Mouse (Mus musculus) intestine, embryonic 14.5 days (tissue): ENCODE data around the gene 8030411F24Rik. TPM values are rescaled to one million over a fixed set of nuclear protein-coding genes. Genes with fewer than 3 reads are reported as not detected.
"Not testable (repeated sequence)": the region's sequence is repeated elsewhere in the genome, so short reads cannot be mapped to it uniquely, and the experiment has no call there.

Experiments
- ATAC-seq: fragments of 200-750 bp; cut with Nextera tagmentation; replicated peaks from 2 replicates; pipeline ENCODE4 v1.8.0; 2017; ENCODE audit warnings: low read depth, moderate number of reproducible peaks, moderate TSS enrichment, moderate library complexity; ENCODE audit not compliant: low FRiP score, low TSS enrichment
- DNase-seq: peaks from one replicate; pipeline ENCODE4 v3.0.0-alpha.2; 2018; ENCODE audit warnings: low spot score
- H3K27ac ChIP-seq: fragments of 300-500 bp; sonication (generic); 2 replicates; pipeline ENCODE4 v1.5.1; 2014; ENCODE audit warnings: low read depth, mild to moderate bottlenecking, control low read depth
- H3K27me3 ChIP-seq: fragments of 300-500 bp; sonication (generic); replicated peaks from 2 replicates; pipeline ENCODE4 v1.6.1; 2014; ENCODE audit warnings: low read length, control low read depth; ENCODE audit not compliant: control insufficient read depth, insufficient read depth
- H3K36me3 ChIP-seq: fragments of 300-500 bp; sonication (generic); 2 replicates; pipeline ENCODE4 v1.6.1; 2014; ENCODE audit warnings: low read length, control low read depth; ENCODE audit not compliant: control insufficient read depth, insufficient read depth
- H3K4me1 ChIP-seq: fragments of 300-500 bp; sonication (generic); replicated peaks from 2 replicates; pipeline ENCODE4 v1.6.1; 2014; ENCODE audit warnings: low read length, control low read depth, mixed read lengths; ENCODE audit not compliant: control insufficient read depth, insufficient read depth
- H3K4me2 ChIP-seq: fragments of 300-500 bp; sonication (generic); 2 replicates; pipeline ENCODE4 v1.6.1; 2014; ENCODE audit warnings: low read length
- H3K4me3 ChIP-seq: fragments of 300-500 bp; sonication (generic); 2 replicates; pipeline ENCODE4 v1.5.1; 2014; ENCODE audit warnings: low read depth, low read length, control low read depth, mixed read lengths
- H3K9ac ChIP-seq: fragments of 300-500 bp; sonication (generic); 2 replicates; pipeline ENCODE4 v1.6.1; 2014; ENCODE audit warnings: mild to moderate bottlenecking, low read length
- H3K9me3 ChIP-seq: fragments of 300-500 bp; sonication (generic); 2 replicates; pipeline ENCODE4 v1.6.1; 2016; ENCODE audit warnings: low read length, control low read depth; ENCODE audit not compliant: control insufficient read depth
- WGBS: fragments of 180-500 bp; shearing (Covaris S2); extraction: QIAGEN DNeasy Blood & Tissue Kit; methylation state at CpG from one replicate; pipeline ENCODE4 v1.1.7; 2014; 5-methylcytosine and 5-hydroxymethylcytosine counted together
- polyA plus RNA-seq: library from polyadenylated mRNA; unstranded; fragments of >200 nt; fragmentation: Nextera tagmentation; extraction: Ambion mirVana; gene quantifications from 2 replicates; pipeline ENCODE4 v1.2.1, GENCODE M21; 2014

Gene 8030411F24Rik
- polyA plus RNA-seq, 1 experiment from 2014 or later: not detected

DNA sequence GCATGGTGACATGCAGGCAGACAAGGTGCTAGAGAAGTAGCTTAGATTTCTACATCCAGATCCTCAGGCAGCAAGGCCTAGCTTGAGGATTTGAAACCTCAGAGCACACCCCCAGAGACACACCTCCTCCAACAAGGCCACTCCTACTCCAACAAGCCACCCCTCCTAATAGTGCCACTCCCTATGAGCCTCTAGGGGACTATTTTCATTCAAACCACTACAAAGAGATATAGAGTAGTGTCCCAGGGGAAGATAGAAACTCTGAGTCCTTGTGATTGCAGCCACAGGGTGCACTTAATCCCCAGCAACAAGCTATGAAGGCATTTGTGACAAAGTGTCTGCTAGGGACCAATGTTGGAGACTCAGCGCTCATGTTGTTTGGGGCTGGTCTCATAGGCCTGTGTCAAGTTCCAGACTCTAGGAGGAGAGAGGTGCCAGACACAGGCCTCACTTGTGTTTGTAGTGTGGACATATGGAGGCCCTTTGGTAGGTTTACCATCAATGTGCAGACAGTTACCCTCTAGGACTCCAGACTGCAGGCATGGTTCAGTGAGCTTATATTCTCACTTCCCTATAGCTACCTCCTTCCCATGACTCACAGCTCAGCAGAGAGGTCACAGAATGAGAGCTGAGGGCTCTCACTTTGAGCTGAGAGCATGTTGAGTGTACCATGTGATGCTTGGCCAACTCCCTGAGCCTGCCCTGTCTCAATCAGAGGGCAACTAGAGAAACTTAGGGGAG is 18.0 kb upstream of the 8030411F24Rik start:
- no peaks in the 10 kb centered on the region for H3K9me3 ChIP-seq
- no peak overlapping the region for H3K27ac ChIP-seq
- H3K36me3 ChIP-seq: no peaks in the 10 kb centered on the region
- no peak for DNase-seq
- H3K27me3 ChIP-seq: no peaks in the 10 kb centered on the region
- no peak overlapping the region for H3K4me3 ChIP-seq
- WGBS: 91% methylated on average over 1 of the region's 1 CpGs
- H3K9ac ChIP-seq: no peak overlapping the region
- ATAC-seq: no peak
- no peak overlapping the region for H3K4me2 ChIP-seq
- no peaks in the 10 kb centered on the region for H3K4me1 ChIP-seq

DNA sequence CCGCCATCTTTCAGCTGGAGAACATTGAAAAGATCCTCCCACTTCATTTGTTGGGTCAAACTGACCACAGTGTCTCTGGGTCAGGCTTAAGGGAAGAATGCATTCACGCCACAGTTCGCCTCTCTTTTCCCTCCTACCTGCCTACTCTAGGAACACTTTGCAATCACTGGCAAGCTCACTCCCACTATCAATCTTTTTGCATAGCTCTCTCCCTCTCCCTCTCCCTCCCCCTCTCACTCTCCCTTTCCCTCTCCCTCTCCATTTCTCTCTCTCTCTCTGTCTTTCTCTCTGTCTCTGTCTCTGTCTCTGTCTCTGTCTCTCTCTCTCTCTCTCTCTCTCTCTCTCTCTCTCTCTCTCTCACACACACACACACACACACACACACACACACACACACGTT is 10.4 kb upstream of the 8030411F24Rik start, which contains the start of gene Cst11:
TSS of gene Cst11 (minus strand) at position 101 of the 400 bp plus-strand sequence.
- not testable (repeated sequence) for H3K9ac ChIP-seq, H3K27ac ChIP-seq, DNase-seq, ATAC-seq, H3K4me3 ChIP-seq, H3K27me3 ChIP-seq, H3K9me3 ChIP-seq, H3K4me2 ChIP-seq, H3K4me1 ChIP-seq, H3K36me3 ChIP-seq
- WGBS: 85% methylated on average over 4 of the region's 4 CpGs

DNA sequence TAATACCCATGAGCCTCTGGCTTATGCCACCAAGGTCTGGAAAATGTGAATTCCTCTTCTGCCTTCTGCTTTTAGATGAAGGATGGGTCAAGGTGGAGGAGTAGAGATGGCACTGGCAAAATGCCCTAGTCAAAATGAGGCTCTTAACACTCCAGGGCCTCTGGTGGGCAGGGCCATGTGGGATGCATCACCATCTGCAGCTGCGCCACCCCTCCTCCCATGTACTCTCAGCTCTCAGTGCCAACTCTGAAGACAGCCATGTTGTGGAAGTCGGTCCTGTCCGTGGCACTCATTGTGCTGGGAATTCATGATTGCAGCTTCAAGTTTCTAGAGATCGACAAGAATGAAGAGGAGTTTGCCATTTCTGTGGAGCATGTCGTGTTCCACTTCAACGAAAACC is 7.3 kb downstream of the 8030411F24Rik start, which contains the start of gene Cst12:
TSS of gene Cst12 (plus strand) at position 220 of the 400 bp plus-strand sequence.
- DNase-seq (no peak), ATAC-seq (no peak)
- Histone ChIP-seq H3K9ac (no peak within 1 kb of the TSS), H3K36me3 (no peaks in the 10 kb centered on the region), H3K4me2 (no peak within 1 kb of the TSS), H3K4me1 (no peaks in the 10 kb centered on the region), H3K9me3 (no peaks in the 10 kb centered on the region), H3K27ac (no peak within 1 kb of the TSS), H3K27me3 (no peaks in the 10 kb centered on the region), H3K4me3 (no peak within 1 kb of the TSS)
- 87% methylated on average over 6 of the region's 6 CpGs for WGBS

DNA sequence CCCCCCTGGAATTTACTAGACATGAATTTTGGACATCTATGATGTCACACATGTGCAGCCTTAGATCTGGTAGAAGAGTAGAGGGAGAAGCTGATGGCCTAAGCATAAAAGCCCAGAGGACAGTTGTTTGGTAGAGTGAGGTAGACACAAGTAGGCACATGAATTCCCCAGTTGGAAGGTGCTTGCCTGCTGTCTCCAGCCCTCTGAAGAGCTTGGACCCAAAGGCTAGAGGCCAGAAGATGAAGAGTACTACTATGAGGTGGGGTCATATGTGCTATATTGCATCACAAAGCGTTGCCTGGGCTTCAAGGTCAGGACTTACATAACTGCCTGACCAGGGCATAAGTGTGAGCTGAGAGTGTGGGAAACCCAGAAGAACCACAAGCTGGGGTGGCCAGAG is 16.7 kb downstream of the 8030411F24Rik start, which contains the start of gene Cst8:
TSS of gene Cst8 (plus strand) at position 301 of the 400 bp plus-strand sequence.
- Histone ChIP-seq H3K27ac (no peak within 1 kb of the TSS), H3K4me1 (no peaks in the 10 kb centered on the region), H3K9me3 (no peaks in the 10 kb centered on the region), H3K9ac (no peak within 1 kb of the TSS), H3K4me2 (no peak within 1 kb of the TSS), H3K4me3 (no peak within 1 kb of the TSS), H3K36me3 (no peaks in the 10 kb centered on the region), H3K27me3 (no peaks in the 10 kb centered on the region)
- no peak for ATAC-seq
- no peak for DNase-seq
- 81% methylated on average over 1 of the region's 1 CpGs for WGBS

DNA sequence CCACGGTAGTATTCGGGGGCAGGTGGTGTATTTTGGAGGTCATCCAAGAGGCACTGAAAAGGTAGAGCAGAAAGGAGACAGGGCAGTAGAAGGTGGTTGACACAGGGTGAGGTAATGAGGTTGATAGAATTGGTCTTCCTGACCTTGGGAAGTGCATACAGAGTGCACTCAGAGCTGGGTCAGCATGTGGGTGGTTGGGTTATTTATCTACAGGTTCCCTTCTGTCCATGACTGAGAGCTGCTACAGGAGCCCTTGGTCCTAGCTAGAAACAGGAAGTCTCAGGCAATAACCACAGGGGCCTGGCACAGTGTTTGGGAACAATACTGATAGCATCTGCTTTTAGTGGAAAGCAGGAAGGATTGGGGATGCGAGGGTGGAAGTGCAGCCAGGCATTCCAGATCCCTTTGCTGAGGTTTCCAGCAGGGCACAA is 19.7 kb downstream of the 8030411F24Rik start:
- H3K27ac ChIP-seq: no peak overlapping the region
- no peak overlapping the region for H3K4me2 ChIP-seq
- H3K27me3 ChIP-seq: no peaks in the 10 kb centered on the region
- H3K4me3 ChIP-seq: no peak overlapping the region
- H3K4me1 ChIP-seq: no peaks in the 10 kb centered on the region
- DNase-seq (no peak), ATAC-seq (no peak)
- no peak overlapping the region for H3K9ac ChIP-seq
- no peaks in the 10 kb centered on the region for H3K36me3 ChIP-seq
- WGBS: 40% methylated on average over 3 of the region's 3 CpGs
- H3K9me3 ChIP-seq: no peaks in the 10 kb centered on the region

DNA sequence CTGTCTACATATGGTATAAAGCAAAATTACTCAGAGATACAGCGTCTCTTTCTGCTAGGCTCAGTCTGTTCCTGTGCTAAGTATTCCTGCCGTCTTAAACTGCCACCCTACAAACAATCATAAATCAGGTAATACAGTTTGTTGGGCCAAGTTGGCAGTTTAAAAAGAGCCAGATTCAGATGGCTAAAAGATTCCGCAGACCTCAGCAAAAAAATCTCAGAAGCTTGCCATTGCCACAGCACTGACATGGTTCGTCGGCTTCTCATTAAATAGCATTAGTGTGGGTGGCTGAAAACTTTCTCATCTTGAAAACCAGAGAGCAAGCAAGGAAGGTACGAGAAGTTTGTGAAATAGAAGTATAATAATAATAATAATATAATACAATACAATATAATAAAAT is 24.9 kb downstream of the 8030411F24Rik start:
- Histone ChIP-seq H3K4me3 (no peak overlapping the region), H3K4me1 (no peaks in the 10 kb centered on the region), H3K36me3 (no peaks in the 10 kb centered on the region), H3K4me2 (no peak overlapping the region), H3K27me3 (no peaks in the 10 kb centered on the region), H3K9ac (no peak overlapping the region), H3K9me3 (no peaks in the 10 kb centered on the region), H3K27ac (no peak overlapping the region)
- ATAC-seq: no peak
- 29% methylated on average over 6 of the region's 6 CpGs for WGBS
- DNase-seq: no peak

DNA sequence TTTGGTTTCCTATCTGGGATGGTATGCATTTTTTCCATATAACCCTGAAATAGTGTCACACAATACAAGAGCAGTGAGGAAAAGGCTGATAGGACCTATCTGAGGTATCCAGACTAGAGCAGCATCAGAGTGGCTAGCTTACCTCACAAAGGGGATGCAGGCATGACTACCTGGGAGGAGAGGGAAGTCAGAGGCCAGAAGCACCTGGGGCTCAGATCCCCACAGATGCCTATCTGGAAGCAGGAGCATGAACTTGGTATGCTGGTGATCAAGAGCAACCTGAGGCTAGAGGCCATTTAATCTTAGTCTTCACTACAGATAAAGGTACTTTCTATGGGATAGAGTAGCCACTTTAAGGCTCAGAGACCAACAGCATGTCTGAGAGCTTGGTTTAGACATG is 38.1 kb downstream of the 8030411F24Rik start, which contains the start of gene Cst13:
TSS of gene Cst13 (plus strand) at position 173 of the 400 bp plus-strand sequence.
- no peaks in the 10 kb centered on the region for H3K4me1 ChIP-seq
- no peaks in the 10 kb centered on the region for H3K9me3 ChIP-seq
- no peak within 1 kb of the TSS for H3K4me2 ChIP-seq
- no peak within 1 kb of the TSS for H3K4me3 ChIP-seq
- no peak within 1 kb of the TSS for H3K27ac ChIP-seq
- no peaks in the 10 kb centered on the region for H3K27me3 ChIP-seq
- DNase-seq: no peak
- no peak within 1 kb of the TSS for H3K9ac ChIP-seq
- no peaks in the 10 kb centered on the region for H3K36me3 ChIP-seq
- no peak for ATAC-seq

DNA sequence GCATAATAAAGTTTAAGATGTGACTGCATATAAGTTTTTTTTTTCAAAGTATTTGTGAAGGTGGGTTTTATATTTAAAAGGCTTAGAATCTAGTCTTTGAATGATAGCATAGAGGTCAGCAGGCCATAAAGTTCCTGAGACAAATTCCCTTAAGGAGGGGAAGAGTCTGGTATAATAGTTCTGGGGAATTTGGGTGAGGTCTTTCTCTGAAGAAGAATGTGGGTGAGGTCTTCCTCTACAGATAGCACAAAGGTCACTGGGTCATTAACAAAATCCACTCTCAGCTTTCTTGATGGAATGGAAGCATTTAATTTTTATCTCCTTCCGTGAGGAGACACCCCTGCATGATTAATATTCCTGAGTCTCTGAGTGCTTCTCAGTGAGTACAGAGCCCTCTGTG is 44.2 kb downstream of the 8030411F24Rik start:
- Histone ChIP-seq H3K27ac (no peak overlapping the region), H3K4me3 (no peak overlapping the region), H3K36me3 (no peaks in the 10 kb centered on the region), H3K9me3 (no peaks in the 10 kb centered on the region), H3K27me3 (no peaks in the 10 kb centered on the region), H3K4me1 (no peaks in the 10 kb centered on the region), H3K9ac (no peak overlapping the region), H3K4me2 (no peak overlapping the region)
- no peak for ATAC-seq
- WGBS: 21% methylated on average over 1 of the region's 1 CpGs
- no peak for DNase-seq

DNA sequence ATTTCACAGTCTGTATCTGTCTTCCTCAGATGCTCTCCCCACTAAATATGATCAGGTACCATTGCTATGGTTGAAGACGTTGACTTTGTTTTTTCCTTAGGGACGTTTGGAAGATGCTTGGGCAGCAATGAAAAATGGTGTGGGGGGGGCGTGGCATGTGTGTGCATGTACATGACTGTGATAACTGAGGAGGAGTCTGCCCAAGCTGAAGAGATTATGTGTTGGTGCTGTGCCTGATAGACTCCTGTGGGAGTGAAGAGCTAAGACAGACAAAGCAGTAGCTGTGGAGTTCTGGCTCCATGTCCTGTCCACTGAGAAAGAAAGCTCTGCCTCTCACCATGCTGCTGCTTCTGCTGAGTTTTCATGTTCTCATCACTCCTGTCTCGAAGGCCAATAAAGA is 53.1 kb downstream of the 8030411F24Rik start, which contains the start of gene Cst9:
TSS of gene Cst9 (plus strand) at position 236 of the 400 bp plus-strand sequence.
- no peak within 1 kb of the TSS for H3K4me2 ChIP-seq
- no peak within 1 kb of the TSS for H3K4me3 ChIP-seq
- H3K9me3 ChIP-seq: no peaks in the 10 kb centered on the region
- H3K27me3 ChIP-seq: no peaks in the 10 kb centered on the region
- no peak within 1 kb of the TSS for H3K27ac ChIP-seq
- DNase-seq (no peak), ATAC-seq (no peak)
- H3K4me1 ChIP-seq: no peaks in the 10 kb centered on the region
- WGBS: 47% methylated on average over 4 of the region's 4 CpGs
- no peak within 1 kb of the TSS for H3K9ac ChIP-seq
- no peaks in the 10 kb centered on the region for H3K36me3 ChIP-seq
